Mouse (Mus musculus) left cerebral cortex, adult 11 months (tissue): ENCODE data around the gene Ank.

ENCODE experiments used
- DNase-seq: peaks from one replicate; pipeline ENCODE4 v3.0.0; 2022; ENCODE audit warnings: low spot score

The Ank gene

DNA sequence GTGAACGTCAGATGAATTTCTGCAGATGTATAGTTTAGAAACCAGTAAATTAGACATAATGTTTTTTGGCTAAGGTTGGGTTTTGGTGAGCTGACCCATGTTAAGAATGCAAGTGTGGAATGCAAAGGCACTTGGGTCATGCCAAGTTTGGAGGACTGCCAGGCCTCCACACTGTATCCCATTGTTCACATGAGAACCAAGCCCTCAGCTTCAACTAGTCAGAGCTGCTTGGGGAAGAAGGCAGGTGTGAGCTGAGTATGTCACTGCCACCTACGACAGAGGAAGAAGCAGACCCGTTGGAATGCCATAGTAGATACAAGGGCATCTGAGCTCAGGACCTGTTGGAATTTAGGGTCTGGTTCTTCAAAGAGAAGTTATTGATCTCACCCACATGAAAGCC is 109.5 kb downstream of the Ank start:
- DNase-seq: no peak

DNA sequence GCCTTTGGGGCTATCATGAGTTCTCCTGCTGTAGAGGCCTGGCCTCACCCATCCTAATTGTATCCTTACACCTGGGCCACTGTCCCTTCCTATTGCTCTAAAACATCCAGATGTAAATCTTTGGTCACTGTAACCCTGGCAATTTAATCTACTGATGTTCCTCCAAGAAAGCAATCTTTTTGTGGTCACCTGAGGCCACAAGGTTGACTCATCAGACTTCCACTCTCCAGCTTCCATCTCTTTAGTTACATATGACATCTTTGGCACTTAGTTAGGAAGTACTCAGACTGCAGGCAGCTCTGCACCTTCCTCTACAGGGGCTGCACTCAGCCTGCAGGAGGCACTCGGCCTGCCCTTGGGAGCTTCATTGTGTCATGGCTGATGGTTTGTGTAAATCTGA is 110.4 kb downstream of the Ank start:
- no peak for DNase-seq

GRCm38 (mm10) chr15:27577915-27578780 is 111.7 kb downstream of the Ank start:
- no peak for DNase-seq

- no peak for DNase-seq
Measured at GRCm38 (mm10) chr15:27578918-27579317, 112.4 kb downstream of the Ank start.

DNA sequence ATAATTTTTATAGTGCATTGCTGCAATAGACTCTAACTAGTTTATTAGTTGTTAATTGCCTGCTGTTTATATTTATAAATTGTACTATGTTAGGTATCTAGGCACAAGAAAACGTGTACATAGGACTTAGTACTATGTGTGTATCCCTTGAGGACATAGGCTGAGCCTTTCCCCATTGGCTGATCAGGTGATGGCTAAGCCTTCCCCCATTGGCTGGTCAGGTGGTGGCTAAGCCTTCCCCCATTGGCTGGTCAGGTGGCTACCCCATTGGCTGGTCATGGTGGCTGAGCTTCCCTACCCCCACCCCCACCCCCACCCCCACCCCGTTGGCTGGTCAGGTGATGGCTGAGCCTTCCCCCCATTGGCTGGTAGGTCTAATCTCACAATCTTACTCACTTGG is 113.4 kb downstream of the Ank start:
- no peak for DNase-seq

DNA sequence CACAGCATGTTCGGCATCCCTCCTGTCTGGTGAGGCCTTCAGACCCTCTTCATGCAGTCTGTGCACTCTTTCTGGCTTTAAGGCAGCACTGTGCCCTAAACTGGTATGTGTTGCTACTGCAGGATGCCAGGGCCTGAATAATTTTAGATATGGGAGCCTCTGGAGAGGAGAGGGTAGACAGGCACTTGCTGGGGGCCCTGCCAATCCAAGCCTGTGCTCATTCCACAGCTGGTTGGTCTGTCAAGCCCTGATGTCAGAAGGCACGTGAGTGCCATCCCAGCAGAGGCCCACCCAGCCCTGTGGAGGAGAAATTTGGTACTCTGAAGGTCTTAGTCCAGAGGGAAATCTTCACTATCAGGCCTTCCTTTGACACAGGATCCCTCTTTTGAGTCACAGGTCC is 114.3 kb downstream of the Ank start:
- DNase-seq: no peak

DNA sequence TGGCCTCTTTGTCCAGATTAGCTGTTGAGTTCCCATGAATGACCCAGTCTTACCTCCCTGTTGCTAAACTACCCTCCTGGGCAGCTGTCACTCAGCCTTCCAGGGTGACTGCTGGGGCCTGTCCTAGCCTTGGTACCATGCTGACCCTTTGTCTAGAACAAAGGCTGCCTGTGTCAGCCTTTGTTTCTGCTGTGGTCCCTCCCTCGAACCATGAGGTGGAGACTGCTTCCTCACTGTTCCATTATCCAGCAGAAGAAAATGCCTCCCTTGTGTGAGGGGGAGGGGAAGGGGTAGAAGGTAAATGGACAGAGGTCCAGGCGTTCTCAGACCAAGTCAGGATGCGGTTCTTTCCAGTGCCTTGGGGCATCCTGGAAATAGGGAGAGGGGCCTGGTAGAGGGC is 115.2 kb downstream of the Ank start:
- DNase-seq: no peak

DNA sequence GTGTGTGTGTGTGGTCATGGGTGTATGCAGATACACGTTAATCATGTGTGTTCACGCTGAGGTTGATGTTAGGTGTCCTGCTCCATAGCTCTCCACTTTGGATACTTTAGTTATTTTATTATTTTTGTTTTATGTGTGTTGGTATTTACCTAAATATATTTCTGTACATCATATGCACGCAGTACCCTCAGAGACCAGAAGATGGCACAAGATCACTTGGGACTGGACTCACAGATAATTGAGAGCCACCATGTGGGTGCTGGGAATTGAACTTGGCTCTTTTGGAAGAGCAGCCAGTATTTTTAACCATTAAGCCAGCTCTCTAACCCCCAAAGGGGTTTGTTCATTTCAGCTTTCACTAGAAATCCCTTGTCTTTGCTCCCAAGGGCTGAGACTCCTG is 116.0 kb downstream of the Ank start:
- no peak for DNase-seq

GRCm38 (mm10) chr15:27583042-27583441 is 116.6 kb downstream of the Ank start:
- DNase-seq: peak; percentile 61

- DNase-seq: no peak
Measured at GRCm38 (mm10) chr15:27583620-27584019, 117.1 kb downstream of the Ank start.

DNA sequence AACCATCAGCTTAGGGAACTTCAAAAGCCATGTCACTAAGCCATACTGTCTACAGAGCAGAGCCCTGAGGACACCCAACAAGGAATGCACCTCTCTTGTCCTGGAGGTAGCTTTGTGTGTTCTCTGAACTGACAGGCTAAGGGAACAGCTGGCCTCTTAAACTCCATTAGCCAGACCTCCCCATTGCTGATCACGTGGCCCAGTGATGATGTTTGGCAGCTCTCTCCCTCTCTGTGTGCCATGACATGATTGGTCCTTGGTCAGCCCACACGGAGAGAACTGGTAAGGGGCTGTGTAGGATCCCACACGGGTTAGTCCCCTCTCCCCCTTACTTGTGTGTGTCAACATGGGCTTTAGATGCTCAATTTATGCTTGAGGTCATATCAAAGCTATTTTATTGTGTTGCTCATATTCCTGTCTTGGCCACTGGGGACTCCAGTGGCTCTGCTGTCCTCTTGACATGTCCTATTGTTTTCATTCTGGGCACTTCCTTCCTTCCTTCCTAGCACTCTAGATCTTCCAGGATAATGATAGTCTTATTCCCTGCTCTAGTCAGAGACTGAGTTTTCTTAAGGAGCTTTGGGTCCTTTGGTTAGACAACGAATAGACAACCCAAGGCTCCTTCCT is 119.1 kb downstream of the Ank start:
- no peak for DNase-seq

DNA sequence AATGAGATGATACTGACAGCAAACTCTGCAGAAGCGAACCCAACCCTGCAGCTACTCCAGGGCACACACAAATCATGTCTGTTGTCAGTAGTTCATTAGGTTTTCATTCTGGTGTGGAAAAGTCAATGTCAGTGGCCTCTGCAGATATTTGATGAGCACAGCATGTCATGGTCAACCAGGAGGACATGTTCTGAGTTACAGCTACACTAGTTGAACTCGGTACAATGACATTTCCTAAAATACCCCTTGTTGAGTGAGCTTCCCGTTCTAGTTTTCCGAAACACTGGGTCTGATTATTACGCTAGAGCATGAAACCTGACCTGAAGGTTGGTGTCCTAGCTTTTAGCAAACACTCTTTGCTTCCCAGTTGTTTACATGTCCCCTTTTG is 119.6 kb downstream of the Ank start:
- no peak for DNase-seq

DNA sequence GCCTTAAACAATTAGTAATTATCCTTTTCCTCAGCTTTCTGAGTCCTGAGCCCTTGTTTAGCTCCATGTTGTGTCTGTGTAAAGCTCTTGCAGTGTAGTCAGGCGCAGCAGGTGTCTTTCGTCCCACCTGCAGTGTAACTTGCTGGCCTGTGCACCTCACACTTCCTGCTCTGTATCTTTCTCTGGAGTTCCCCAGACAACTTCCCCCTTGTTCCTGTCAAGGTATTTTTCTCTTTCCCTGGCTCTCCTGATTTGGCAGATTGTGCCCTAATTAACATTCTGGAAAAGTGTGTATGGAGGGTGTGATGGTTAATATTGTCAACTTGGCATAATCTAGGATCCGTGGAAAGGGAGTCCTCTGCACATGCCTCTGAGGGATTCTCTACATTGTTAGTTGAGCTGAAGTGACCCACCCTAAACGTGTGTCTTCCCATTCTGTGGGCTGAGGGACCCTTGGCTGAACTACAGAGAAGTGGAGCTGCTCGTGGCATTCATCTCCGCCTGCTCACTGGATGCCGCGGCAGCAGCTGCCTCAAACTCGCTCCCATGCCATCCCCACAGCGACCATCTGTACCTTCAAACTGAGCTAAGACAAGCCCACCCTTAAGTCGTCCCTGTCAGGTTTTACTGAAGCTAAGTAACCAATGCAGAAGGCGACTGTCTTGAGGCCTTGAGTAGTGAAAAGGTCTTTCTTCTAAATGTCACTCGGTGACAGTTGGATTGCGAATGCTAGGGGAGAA is 121.8 kb downstream of the Ank start:
- no peak for DNase-seq

GRCm38 (mm10) chr15:27590812-27591211 is 124.3 kb downstream of the Ank start:
- no peak for DNase-seq

DNA sequence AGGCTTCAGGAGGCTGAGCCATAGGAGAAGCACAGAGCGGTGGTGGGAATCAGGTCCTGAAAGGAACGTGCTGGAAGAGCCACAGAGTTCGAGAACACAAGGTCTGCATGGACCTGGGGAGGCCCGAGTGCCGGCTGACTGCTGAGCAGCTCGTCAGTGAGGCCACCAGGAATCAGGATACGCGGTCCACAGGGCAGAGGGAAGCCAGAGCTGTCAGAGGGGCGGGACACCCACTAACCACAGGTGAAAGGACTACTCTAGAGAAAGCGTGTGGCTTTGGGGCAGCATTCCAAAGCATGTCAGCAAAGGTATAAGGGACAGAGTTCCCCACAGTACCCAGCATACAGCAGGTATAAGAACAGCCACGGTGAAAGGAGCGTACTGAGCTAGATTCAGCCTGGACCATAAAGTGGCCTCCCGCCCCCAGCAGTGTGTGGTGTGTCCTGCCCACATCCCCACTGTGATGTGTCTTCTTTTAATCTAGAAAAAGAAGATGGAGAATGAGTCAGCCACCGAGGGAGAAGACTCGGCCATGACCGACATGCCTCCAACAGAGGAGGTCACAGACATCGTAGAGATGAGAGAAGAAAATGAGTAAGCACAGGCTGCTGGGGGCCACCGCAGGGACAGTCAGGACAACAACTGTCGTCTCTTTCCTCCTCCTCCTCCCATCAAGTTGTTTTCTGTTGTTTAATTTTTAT is 126.3 kb downstream of the Ank start:
- DNase-seq: no peak

DNA sequence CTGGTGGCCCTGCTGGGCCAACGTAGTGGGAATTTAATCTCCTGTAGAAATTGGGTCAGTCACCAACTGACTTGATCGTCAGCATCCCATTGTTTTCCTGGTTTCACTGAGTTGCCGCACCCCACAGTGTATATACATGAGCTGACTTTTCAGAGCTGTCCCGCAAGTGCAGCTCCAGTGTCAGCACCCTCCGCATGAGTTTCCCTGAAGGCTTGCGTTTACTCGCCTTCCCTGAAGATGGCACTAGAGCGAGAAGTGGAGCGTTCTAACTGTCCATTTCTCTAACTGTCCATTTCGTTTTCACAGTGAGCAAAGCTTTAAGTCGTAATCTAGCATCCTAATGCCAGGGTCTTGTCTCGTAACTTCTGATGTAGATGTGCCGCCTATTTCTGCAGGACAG is 127.2 kb downstream of the Ank start:
- no peak for DNase-seq

GRCm38 (mm10) chr15:27594973-27595372 is 128.5 kb downstream of the Ank start:
- DNase-seq: no peak

- no peak for DNase-seq
Measured at GRCm38 (mm10) chr15:27595560-27595959, 129.1 kb downstream of the Ank start.

DNA sequence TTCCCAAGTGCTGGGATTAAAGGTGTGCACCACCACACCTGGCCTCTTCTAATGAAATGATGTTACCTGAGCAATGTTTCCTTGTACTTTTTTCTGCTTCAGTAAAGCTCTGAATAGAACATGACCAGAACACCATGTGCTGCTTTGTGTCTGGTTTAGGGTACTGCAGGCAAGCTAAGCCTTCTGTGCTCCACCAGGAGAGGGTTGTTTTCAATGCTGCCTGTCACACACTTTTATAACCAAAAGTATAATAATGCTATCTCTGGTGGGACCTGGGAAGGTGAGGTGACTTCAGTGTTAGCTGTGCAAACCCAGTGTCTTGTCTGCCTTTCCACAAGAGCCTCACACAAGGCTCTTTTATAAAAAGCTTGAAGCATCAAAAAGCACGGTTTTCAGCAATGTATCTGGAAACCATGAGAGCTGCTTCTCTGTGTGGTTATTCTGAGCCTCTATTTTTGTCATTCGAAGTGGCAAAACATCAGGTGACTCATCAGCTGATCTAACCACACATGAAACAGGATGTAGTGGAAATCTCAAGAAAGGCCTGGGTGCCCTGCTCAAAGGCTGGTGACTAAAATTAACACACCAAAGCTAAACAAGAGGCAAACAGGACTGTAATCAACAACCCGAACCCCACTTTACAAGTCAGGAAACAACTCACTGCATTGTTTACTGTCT is 130.1 kb downstream of the Ank start:
- peak; percentile 75 for DNase-seq

DNA sequence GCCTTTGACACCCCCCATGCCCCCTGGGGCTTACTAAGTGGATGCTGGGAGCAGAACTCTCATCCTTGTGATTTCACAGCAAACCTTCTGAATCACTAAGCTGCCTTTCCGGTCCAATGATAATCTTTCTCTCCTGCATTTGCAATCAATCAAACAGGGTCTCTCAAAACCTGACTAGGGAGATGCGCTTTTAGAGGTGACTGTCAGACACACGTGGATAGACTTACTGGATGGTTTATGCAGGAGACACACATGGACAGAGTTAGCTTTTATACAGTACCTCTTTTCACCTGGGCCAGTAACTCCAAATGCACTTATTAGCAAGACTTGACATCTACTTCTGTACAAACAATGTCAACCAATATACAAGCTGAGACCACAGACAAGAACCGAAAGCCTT is 131.0 kb downstream of the Ank start:
- no peak for DNase-seq

- DNase-seq: no peak
Measured at GRCm38 (mm10) chr15:27598786-27599385, 132.4 kb downstream of the Ank start.
